ENCODE assay signal across 1 mouse cellular context in the genomic region with DNA sequence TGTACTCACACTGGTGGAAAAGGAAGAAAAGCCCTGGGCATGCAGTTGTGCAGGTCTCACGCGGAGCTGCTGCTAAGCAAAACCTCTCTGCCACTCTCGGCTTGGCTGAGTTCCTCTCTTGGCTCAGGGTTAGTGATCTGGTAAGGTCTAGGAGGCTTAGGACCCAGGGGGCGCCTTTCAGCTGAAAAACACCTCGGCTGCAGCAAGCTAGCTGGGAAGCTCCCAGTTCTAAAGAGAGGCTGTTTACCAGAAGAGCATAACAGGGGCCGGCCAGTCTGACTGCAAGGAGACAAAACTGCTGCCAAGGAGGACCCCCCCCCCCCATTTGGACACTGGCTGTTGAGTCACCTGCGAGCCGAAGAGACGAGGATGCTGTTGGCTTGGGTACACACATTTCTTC.
TF ChIP-seq lines count a peak whose summit lies in the region.

No protein-coding gene starts in this region.

TF ChIP-seq in MEL, 35 proteins besides CTCF, POLR2A, EP300 and RAD21 (continued from another document):
- TF ChIP-seq USF2 (IDR thresholded peaks at IDR 0.05; ENCODE audit: borderline replicate concordance in 1 of 2, insufficient read depth in 1 of 2, low read depth in 1 of 2, low read length in 2 of 2) (no peak), SIN3A (IDR thresholded peaks at IDR 0.05; ENCODE audit: low read length) (peak; percentile 94), TCF12 (IDR thresholded peaks at IDR 0.05; ENCODE audit: low read depth, low read length) (peak; percentile 50), MAZ (IDR thresholded peaks at IDR 0.05; ENCODE audit: low read depth, low read length) (peak; percentile 62), TBP (IDR thresholded peaks at IDR 0.05; ENCODE audit: low read depth, low read length) (peak; percentile 66), SMC3 (IDR thresholded peaks at IDR 0.05; ENCODE audit: low read depth, low read length) (peak; percentile 57), GATA1 (IDR thresholded peaks at IDR 0.05; ENCODE audit: low read depth, low read length) (no peak), ZC3H11A (IDR thresholded peaks at IDR 0.05; ENCODE audit: low read depth, low read length) (peak; percentile 47; the same call in 1 of the 2 replicates), POLR2AphosphoS5 (IDR thresholded peaks at IDR 0.05; ENCODE audit: borderline replicate concordance, low read depth, low read length) (no peak), MYC (IDR thresholded peaks at IDR 0.05; ENCODE audit: low read depth, low read length) (0 out of 2 replicates have a peak, but pooled peaks have one; percentile 50), NRF1 (IDR thresholded peaks at IDR 0.05; ENCODE audit: insufficient read depth, low read depth, low read length, poor library complexity, severe bottlenecking) (0 out of 2 replicates have a peak, but pooled peaks have one; percentile 11), MXI1 (IDR thresholded peaks at IDR 0.05; ENCODE audit: low read depth, low read length) (peak; percentile 84), JUND (IDR thresholded peaks at IDR 0.05; ENCODE audit: low read depth, low read length) (no peak), MEF2A (IDR thresholded peaks at IDR 0.05; ENCODE audit: extremely low read depth, insufficient replicate concordance, low read depth, low read length, poor library complexity, severe bottlenecking) (0 out of 2 replicates have a peak, but pooled peaks have one; percentile 11), UBTF (IDR thresholded peaks at IDR 0.05; ENCODE audit: borderline replicate concordance, insufficient read depth, low read depth, low read length) (0 out of 2 replicates have a peak, but pooled peaks have one; percentile 57)
